Mouse (Mus musculus) brain, embryonic 18.5 days (tissue): ENCODE measurements around the gene Pld4.

Source experiments
- DNase-seq: peaks from one replicate; pipeline ENCODE4 v3.0.0-alpha.2; 2012; ENCODE audit warnings: low read depth, low spot score

The Pld4 gene

GRCm38 (mm10) chr12:112760154-112760926, at the start of gene Pld4:
TSS of gene Pld4 (plus strand) at chr12:112760655.
- DNase-seq = no peak

GRCm38 (mm10) chr12:112713984-112714383, 46.5 kb upstream of the Pld4 start:
- DNase-seq = no peak

GRCm38 (mm10) chr12:112717140-112717539, 43.3 kb upstream of the Pld4 start:
- DNase-seq = no peak

- no peak for DNase-seq
Measured at GRCm38 (mm10) chr12:112718995-112719394, 41.5 kb upstream of the Pld4 start.

GRCm38 (mm10) chr12:112720216-112720615, 40.2 kb upstream of the Pld4 start, which contains the start of gene Cep170b:
TSS of gene Cep170b (plus strand) at chr12:112720455.
- DNase-seq = no peak

- DNase-seq = no peak
Measured at GRCm38 (mm10) chr12:112720890-112721423, 39.5 kb upstream of the Pld4 start.

GRCm38 (mm10) chr12:112721424-112722239, 38.8 kb upstream of the Pld4 start:
- DNase-seq = no peak

GRCm38 (mm10) chr12:112722240-112723027, 38.0 kb upstream of the Pld4 start:
- DNase-seq = no peak

- DNase-seq = no peak
Measured at GRCm38 (mm10) chr12:112723028-112723330, 37.5 kb upstream of the Pld4 start.

GRCm38 (mm10) chr12:112723445-112723844, 37.0 kb upstream of the Pld4 start:
- no peak for DNase-seq

GRCm38 (mm10) chr12:112724077-112724805, 36.2 kb upstream of the Pld4 start:
- no peak for DNase-seq

- DNase-seq = no peak
Measured at GRCm38 (mm10) chr12:112727801-112728200, 32.7 kb upstream of the Pld4 start.

- no peak for DNase-seq
Measured at GRCm38 (mm10) chr12:112730808-112731207, 29.6 kb upstream of the Pld4 start.

GRCm38 (mm10) chr12:112732591-112732990, 27.9 kb upstream of the Pld4 start:
- DNase-seq = no peak

- no peak for DNase-seq
Measured at GRCm38 (mm10) chr12:112734108-112734820, 26.2 kb upstream of the Pld4 start.

- DNase-seq = no peak
Measured at GRCm38 (mm10) chr12:112734881-112735655, 25.4 kb upstream of the Pld4 start.

- no peak for DNase-seq
Measured at GRCm38 (mm10) chr12:112735896-112736635, 24.4 kb upstream of the Pld4 start.

- DNase-seq = no peak
Measured at GRCm38 (mm10) chr12:112736636-112736925, 23.9 kb upstream of the Pld4 start.

- no peak for DNase-seq
Measured at GRCm38 (mm10) chr12:112737081-112737480, 23.4 kb upstream of the Pld4 start.
